Mouse (Mus musculus) C2C12 (cell line): ENCODE measurements around the gene Lmx1a.

Experiments used
- CTCF ChIP-seq: IDR thresholded peaks from one replicate; pipeline ENCODE4 v1.5.1; 2011; ENCODE audit not compliant: control insufficient read depth, insufficient read depth, insufficient read length
- FOSL1 ChIP-seq: IDR thresholded peaks from one replicate; pipeline ENCODE4 v1.8.0; 2011; ENCODE audit warnings: mild to moderate bottlenecking, low read length; ENCODE audit not compliant: poor library complexity, insufficient read depth, severe bottlenecking
- MAX ChIP-seq: IDR thresholded peaks from one replicate; pipeline ENCODE4 v1.6.1; 2011; ENCODE audit warnings: mild to moderate bottlenecking, control low read depth
- MYOD1 ChIP-seq: IDR thresholded peaks from one replicate; pipeline ENCODE4 v1.6.1; 2011; ENCODE audit warnings: low read depth; ENCODE audit not compliant: control insufficient read depth, insufficient read length
- MYOG ChIP-seq: IDR thresholded peaks from one replicate; pipeline ENCODE4 v1.6.1; 2011; ENCODE audit not compliant: control insufficient read depth, insufficient read length; ENCODE audit errors: extremely low read depth
- USF1 ChIP-seq: IDR thresholded peaks from one replicate; pipeline ENCODE4 v1.6.1; 2011; ENCODE audit warnings: low read depth, mild to moderate bottlenecking, control low read depth, moderate library complexity

GRCm38 (mm10) chr1:167888120-167888519, 199.1 kb downstream of the Lmx1a start:
- TF ChIP-seq CTCF (no peak), USF1 (no peak), MYOD1 (no peak), MAX (no peak), MYOG (no peak), FOSL1 (no peak)
